11 mouse cellular contexts compared by ENCODE assay signal in genomic region chr1:52799772-52800171, GRCm38 (mm10). TPM values are rescaled to one million over a fixed set of nuclear protein-coding genes. Genes with fewer than 3 reads are reported as not detected.
DNase-seq lines count a peak whose midpoint lies in the region; ATAC-seq and TF ChIP-seq lines count a peak whose summit lies in the region.
"Had no signal": no experiment of that assay in that cellular context is flagged by ENCODE, and none has a peak within 500 bp of the region (broad histone marks: within the 10 kb centered on the region; RNA-seq: fewer than 3 reads in every experiment).

No protein-coding gene starts in this region.

- no peak for TF ChIP-seq POLR2A in brain, embryonic 14.5 days (IDR thresholded peaks at IDR 0.05; ENCODE audit: borderline replicate concordance, extremely low read depth, insufficient read depth, insufficient read length, poor library complexity, severe bottlenecking)

- H3K4me3 ChIP-seq in heart, embryonic 11.5 days (ENCODE audit: low read depth, low read length), result no peak overlapping the region
- H3K4me3 ChIP-seq in lung, embryonic 14.5 days (ENCODE audit: low read depth, low read length), result no peak overlapping the region
- H3K4me3 ChIP-seq: forebrain, embryonic 12.5 days; limb, embryonic 15.5 days had no signal

- no peak for ATAC-seq in heart, embryonic 11.5 days (replicated peaks; ENCODE audit: insufficient number of reproducible peaks, low FRiP score, low TSS enrichment)
- ATAC-seq in lung, embryonic 14.5 days (ENCODE audit: insufficient read depth), result peak; percentile 58

- intact Hi-C loops in heart, postnatal 36 days (cut with DNase I), result loop anchor here (2.0 to 10.0 kb wide), 2 partner anchors 17 to 155 kb away; partner anchors contain the start of gene Inpp1

- H3K9me3 ChIP-seq in heart, embryonic 11.5 days (replicated peaks; ENCODE audit: control insufficient read depth, low read length), result no peaks in the 10 kb centered on the region
- no peaks in the 10 kb centered on the region for H3K9me3 ChIP-seq in lung, embryonic 14.5 days (ENCODE audit: low read depth, low read length)
- H3K9me3 ChIP-seq: forebrain, embryonic 12.5 days; limb, embryonic 15.5 days had no signal

- peak overlapping the region; percentile 24; the same call in 1 of the 2 replicates for H3K4me2 ChIP-seq in heart, embryonic 11.5 days
- no peak overlapping the region for H3K4me2 ChIP-seq in lung, embryonic 14.5 days
- H3K4me2 ChIP-seq: forebrain, embryonic 12.5 days; limb, embryonic 15.5 days had no signal

- H3K36me3 ChIP-seq in heart, embryonic 11.5 days (ENCODE audit: control insufficient read depth, insufficient read depth, low read length), result no peaks in the 10 kb centered on the region
- peaks cover 4% of the 10 kb centered on the region; the same call in 1 of the 2 replicates for H3K36me3 ChIP-seq in lung, embryonic 14.5 days (ENCODE audit: insufficient read depth)
- no peaks in the 10 kb centered on the region for H3K36me3 ChIP-seq in splenic B cell, adult 2 months (ENCODE audit: control insufficient read depth, insufficient read depth, low read length, poor library complexity, severe bottlenecking)
- H3K36me3 ChIP-seq: forebrain, embryonic 12.5 days had no signal

- no peak overlapping the region for H3K9ac ChIP-seq in heart, embryonic 11.5 days (ENCODE audit: low read depth, low read length)
- H3K9ac ChIP-seq in lung, embryonic 14.5 days, result no peak overlapping the region
- H3K9ac ChIP-seq: forebrain, embryonic 12.5 days; limb, embryonic 15.5 days had no signal

- no peak overlapping the region for H3K27ac ChIP-seq in heart, embryonic 11.5 days (ENCODE audit: low read depth, low read length)
- H3K27ac ChIP-seq in lung, embryonic 14.5 days (ENCODE audit: low read depth), result no peak overlapping the region
- H3K27ac ChIP-seq: forebrain, embryonic 12.5 days; limb, embryonic 15.5 days had no signal

- peaks cover 22% of the 10 kb centered on the region for H3K4me1 ChIP-seq in heart, embryonic 11.5 days (ENCODE audit: control insufficient read depth, insufficient read depth, low read length)
- H3K4me1 ChIP-seq in lung, embryonic 14.5 days (ENCODE audit: insufficient read depth), result no peaks in the 10 kb centered on the region; the same call in 1 of the 2 replicates
- H3K4me1 ChIP-seq: forebrain, embryonic 12.5 days had no signal

- no peak for TF ChIP-seq CTCF in lung, embryonic 14.5 days (IDR thresholded peaks at IDR 0.05; ENCODE audit: low read depth)
- no peak for TF ChIP-seq CTCF in brain, embryonic 14.5 days (IDR thresholded peaks at IDR 0.05; ENCODE audit: borderline replicate concordance, extremely low read depth, insufficient read depth, insufficient read length)

- 34% methylated on average over 5 of the region's 5 CpGs for whole genome bisulfite sequencing in heart, embryonic 11.5 days (ENCODE audit: insufficient replicate concordance)
- 35% methylated on average over 5 of the region's 5 CpGs for WGBS in lung, embryonic 14.5 days

- H3K27me3 ChIP-seq in heart, embryonic 11.5 days (ENCODE audit: control insufficient read depth, insufficient read depth, low read length), result no peaks in the 10 kb centered on the region
- no peaks in the 10 kb centered on the region for H3K27me3 ChIP-seq in lung, embryonic 14.5 days (ENCODE audit: insufficient read depth, low read length)
- no peaks in the 10 kb centered on the region for H3K27me3 ChIP-seq in splenic B cell, adult 2 months (ENCODE audit: control insufficient read depth, insufficient read depth, low read length, poor library complexity, severe bottlenecking)
- H3K27me3 ChIP-seq: forebrain, embryonic 12.5 days; limb, embryonic 15.5 days had no signal

- DNase-seq in heart, postnatal 36 days, result no peak
- DNase-seq in lung, embryonic 14.5 days, result peak; percentile 14
- DNase-seq in lung, postnatal 4 days, result no peak
- peak; percentile 20 for DNase-seq in brain, embryonic 14.5 days (ENCODE audit: low read depth)
- peak; percentile 14 for DNase-seq in splenic B cell, adult 2 months (ENCODE audit: low read depth, low spot score)
- DNase-seq in adrenal gland, adult (ENCODE audit: inconsistent age in 2 of 2, low spot score in 1 of 2), result no peak
- DNase-seq in spleen, adult 12 weeks (ENCODE audit: low spot score), result no peak
- DNase-seq: kidney, adult 18-20 months had no signal

RNA-seq across cellular contexts. Expression of gene Inpp1, which starts 17.7 kb away (rescaled TPM):
- 13.9 and 15.0 TPM in 2 replicates for polyA plus RNA-seq in heart, embryonic 11.5 days (2014; fragmentation: Nextera tagmentation; extraction: Ambion mirVana)
- total RNA-seq in heart, postnatal 36 days (2021), result 10 to 100 TPM; 17.4 to 17.7 TPM
- polyA plus RNA-seq in lung, embryonic 14.5 days (2014; fragmentation: Nextera tagmentation; extraction: Ambion mirVana), result 9.8 and 9.9 TPM in 2 replicates
- 19.9 and 22.9 TPM in 2 replicates for polyA plus RNA-seq in brain, embryonic 14.5 days (2012; rRNA removed)

RNA-seq across cellular contexts. Expression of gene Hibch, which starts 45.0 kb away (rescaled TPM):
- polyA plus RNA-seq in heart, embryonic 11.5 days (2014; fragmentation: Nextera tagmentation; extraction: Ambion mirVana), result 33.4 and 35.3 TPM in 2 replicates
- 10 to 100 TPM; 77.8 to 88.4 TPM for total RNA-seq in heart, postnatal 36 days (2021)
- polyA plus RNA-seq in lung, embryonic 14.5 days (2014; fragmentation: Nextera tagmentation; extraction: Ambion mirVana), result 19.2 and 20.6 TPM in 2 replicates
- polyA plus RNA-seq in brain, embryonic 14.5 days (2012; rRNA removed), result 21.7 and 23.6 TPM in 2 replicates

Comparison
In these comparisons a context has a peak if more than half of its experiments do, and no peak if none do; other contexts are left out.
1. DNase-seq: peak in lung, embryonic 14.5 days (single experiment), brain, embryonic 14.5 days (single experiment) and splenic B cell, adult 2 months (single experiment); none in heart, postnatal 36 days (0 of 2), lung, postnatal 4 days (0 of 2), adrenal gland, adult (0 of 2) and spleen, adult 12 weeks (single experiment).